Mouse (Mus musculus) CH12.LX (cell line): ENCODE data around the gene Ovch2. TPM values are rescaled to one million over a fixed set of nuclear protein-coding genes. Genes with fewer than 3 reads are reported as not detected.

Source experiments
- DNase-seq: peaks from one replicate; pipeline ENCODE4 v3.0.0-alpha.2; 2013; ENCODE audit errors: extremely low read depth
- H3K27ac ChIP-seq: 2 replicates; pipeline ENCODE4 v1.5.1; 2012; ENCODE audit warnings: low read depth, mild to moderate bottlenecking, control low read depth, moderate library complexity; ENCODE audit not compliant: insufficient read depth
- H3K27me3 ChIP-seq: replicated peaks from 2 replicates; pipeline ENCODE3; 2012; ENCODE audit warnings: inconsistent platforms
- H3K36me3 ChIP-seq, 2 experiments: replicated peaks in 1 of 2; 2 replicates each; pipeline versions ENCODE3 to v1.6.1; 2012; ENCODE audit warnings: inconsistent platforms in 1 of 2, low read length in 1 of 2, mild to moderate bottlenecking in 1 of 2, mixed read lengths in 1 of 2, moderate library complexity in 1 of 2; ENCODE audit not compliant: control insufficient read depth in 1 of 2, insufficient read depth in 1 of 2
- H3K4me1 ChIP-seq, 2 experiments: 2 replicates each; pipeline ENCODE4 v1.6.1; 2012; ENCODE audit warnings: inconsistent platforms in 1 of 2, moderate library complexity in 1 of 2; ENCODE audit not compliant: insufficient read depth in 2 of 2, control insufficient read depth in 1 of 2
- H3K4me2 ChIP-seq: 2 replicates; pipeline ENCODE4 v1.6.1; 2012; ENCODE audit warnings: low read depth, mild to moderate bottlenecking, control low read depth; ENCODE audit not compliant: poor library complexity, insufficient read depth, severe bottlenecking
- H3K4me3 ChIP-seq, 3 experiments: fragments of 150-350 bp in 1 of 3; sonication (generic) in 1 of 3; replicated peaks in 1 of 3; 2 replicates each; pipeline versions ENCODE3 to v1.5.1; 2011 to 2012; ENCODE audit warnings: low read depth in 2 of 3, low read length in 2 of 3, mild to moderate bottlenecking in 2 of 3, moderate library complexity in 2 of 3, control low read depth in 1 of 3, improper control_type of control experiment in 1 of 3, inconsistent platforms in 1 of 3, mixed read lengths in 1 of 3; ENCODE audit not compliant: poor library complexity in 1 of 3
- H3K79me2 ChIP-seq: replicated peaks from 2 replicates; pipeline ENCODE4 v1.6.1; 2012; ENCODE audit warnings: mild to moderate bottlenecking, moderate library complexity; ENCODE audit not compliant: control insufficient read depth, poor library complexity, insufficient read depth, severe bottlenecking; ENCODE audit errors: extremely low read depth
- H3K9ac ChIP-seq: 2 replicates; pipeline ENCODE4 v1.6.1; 2012; ENCODE audit warnings: low read depth, mild to moderate bottlenecking, control low read depth, moderate library complexity; ENCODE audit not compliant: insufficient read depth
- H3K9me3 ChIP-seq: replicated peaks from 2 replicates; pipeline ENCODE3; 2012; ENCODE audit warnings: low read length, inconsistent platforms, mixed read lengths
- BHLHE40 ChIP-seq: IDR thresholded peaks from 2 replicates; pipeline ENCODE4 v1.6.1; 2011; ENCODE audit warnings: mild to moderate bottlenecking, low read depth, low read length, improper control_type of control experiment
- CTCF ChIP-seq, 2 experiments: IDR thresholded peaks in 1 of 2; conservative IDR thresholded peaks in 1 of 2; 2 replicates each; pipeline ENCODE4 v1.5.1; 2011 to 2012; ENCODE audit warnings: low read depth in 2 of 2, low read length in 2 of 2, improper control_type of control experiment in 1 of 2, inconsistent platforms in 1 of 2, mild to moderate bottlenecking in 1 of 2, moderate library complexity in 1 of 2
- EP300 ChIP-seq: IDR thresholded peaks from 2 replicates; pipeline ENCODE4 v1.6.1; 2011; ENCODE audit warnings: low read length, improper control_type of control experiment
- ETS1 ChIP-seq: conservative IDR thresholded peaks from 2 replicates; pipeline ENCODE4 v1.6.1; 2012; ENCODE audit warnings: low read depth, mild to moderate bottlenecking, inconsistent platforms, low read length, improper control_type of control experiment, moderate library complexity
- IRF4 ChIP-seq: IDR thresholded peaks from 2 replicates; pipeline ENCODE4 v1.6.1; 2014; ENCODE audit warnings: low read depth, mild to moderate bottlenecking, inconsistent platforms, low read length, improper control_type of control experiment
- JUN ChIP-seq: IDR thresholded peaks from 2 replicates; pipeline ENCODE4 v1.6.1; 2011; ENCODE audit warnings: low read depth, mild to moderate bottlenecking, low read length, improper control_type of control experiment, moderate library complexity; ENCODE audit not compliant: insufficient read depth
- KAT2A ChIP-seq: IDR thresholded peaks from 2 replicates; pipeline ENCODE4 v1.6.1; 2012; ENCODE audit warnings: low read length, improper control_type of control experiment, inconsistent platforms; ENCODE audit not compliant: insufficient replicate concordance
- MAX ChIP-seq: IDR thresholded peaks from 2 replicates; pipeline ENCODE4 v1.6.1; 2011; ENCODE audit warnings: low read length, improper control_type of control experiment
- MAZ ChIP-seq: IDR thresholded peaks from 2 replicates; pipeline ENCODE4 v1.6.1; 2012; ENCODE audit warnings: low read depth, mild to moderate bottlenecking, inconsistent platforms, low read length, improper control_type of control experiment, moderate library complexity
- MEF2A ChIP-seq: IDR thresholded peaks from 2 replicates; pipeline ENCODE4 v1.6.1; 2014; ENCODE audit warnings: low read depth, mild to moderate bottlenecking, inconsistent platforms, low read length, improper control_type of control experiment, borderline replicate concordance
- MXI1 ChIP-seq: IDR thresholded peaks from 2 replicates; pipeline ENCODE4 v1.6.1; 2011; ENCODE audit warnings: mild to moderate bottlenecking, low read depth, low read length, improper control_type of control experiment
- MYC ChIP-seq: IDR thresholded peaks from 2 replicates; pipeline ENCODE4 v1.6.1; 2011; ENCODE audit warnings: low read depth, mild to moderate bottlenecking, improper control_type of control experiment, low read length
- POLR2A ChIP-seq: IDR thresholded peaks from 2 replicates; pipeline ENCODE4 v1.6.1; 2011; ENCODE audit warnings: low read depth, mild to moderate bottlenecking, improper control_type of control experiment, low read length
- RAD21 ChIP-seq: IDR thresholded peaks from 2 replicates; pipeline ENCODE4 v1.6.1; 2011; ENCODE audit warnings: low read depth, mild to moderate bottlenecking, low read length, improper control_type of control experiment, moderate library complexity
- RCOR1 ChIP-seq: conservative IDR thresholded peaks from 2 replicates; pipeline ENCODE4 v1.6.1; 2012; ENCODE audit warnings: low read depth, mild to moderate bottlenecking, inconsistent platforms, low read length, improper control_type of control experiment
- SIN3A ChIP-seq: IDR thresholded peaks from 2 replicates; pipeline ENCODE4 v1.6.1; 2012; ENCODE audit warnings: low read length, improper control_type of control experiment, inconsistent platforms
- TBP ChIP-seq: conservative IDR thresholded peaks from 2 replicates; pipeline ENCODE4 v1.6.1; 2011; ENCODE audit warnings: low read depth, low read length, improper control_type of control experiment
- TCF12 ChIP-seq: IDR thresholded peaks from 2 replicates; pipeline ENCODE4 v1.6.1; 2014; ENCODE audit warnings: low read depth, mild to moderate bottlenecking, inconsistent platforms, low read length, improper control_type of control experiment
- UBTF ChIP-seq: IDR thresholded peaks from 2 replicates; pipeline ENCODE4 v1.6.1; 2012; ENCODE audit warnings: low read depth, mild to moderate bottlenecking, inconsistent platforms, low read length, improper control_type of control experiment, moderate library complexity
- USF2 ChIP-seq: conservative IDR thresholded peaks from 2 replicates; pipeline ENCODE4 v1.6.1; 2011; ENCODE audit warnings: low read depth, low read length, improper control_type of control experiment
- ZC3H11A ChIP-seq: IDR thresholded peaks from 2 replicates; pipeline ENCODE4 v1.6.1; 2012; ENCODE audit warnings: low read depth, mild to moderate bottlenecking, inconsistent platforms, low read length, improper control_type of control experiment
- ZKSCAN1 ChIP-seq: IDR thresholded peaks from 2 replicates; pipeline ENCODE4 v1.6.1; 2012; ENCODE audit warnings: low read depth, inconsistent platforms, low read length, improper control_type of control experiment, borderline replicate concordance
- dilution Hi-C: fragments of 300-500 bp; cut with MboI; formaldehyde crosslinking; loops from 2 replicates; pipeline ENCODE4 v1.14.3; 2020; ENCODE audit warnings: low sequenced_read_pairs; ENCODE audit not compliant: extremely low pct_unique_long_range_greater_than_20kb, extremely low pct_ligation_motif_present
- in situ Hi-C: fragments of 300-500 bp; cut with MboI; formaldehyde crosslinking; loops from 3 replicates; pipeline ENCODE4 v1.14.3; 2019; ENCODE audit warnings: low sequenced_read_pairs, low pct_ligation_motif_present, low pct_unique_long_range_greater_than_20kb, mixed read lengths
- polyA plus RNA-seq: library from polyadenylated mRNA; unstranded; fragments of >175 nt; gene quantifications from 2 replicates; pipeline ENCODE4 v1.2.1, GENCODE M21; 2012; ENCODE audit warnings: low read depth; ENCODE audit not compliant: insufficient read length
- total RNA-seq, 2 experiments: library from RNA; depleted of rRNA; stranded (reverse); fragments of 300-350 nt in 1 of 2; fragments of >200 nt in 1 of 2; gene quantifications; 2 replicates each; pipeline ENCODE4 v1.2.3; 2012 to 2014

Ovch2 gene
- total and polyA plus RNA-seq, 3 experiments = not detected

- no peak for TF ChIP-seq MAZ
- TF ChIP-seq UBTF = no peak
- TF ChIP-seq MEF2A = peak; percentile 60; the same call in 1 of the 2 replicates
- TF ChIP-seq POLR2A = no peak
- TF ChIP-seq ZC3H11A = no peak
- no peak for TF ChIP-seq CTCF (conservative IDR thresholded peaks at IDR 0.05 in 1 of 2, IDR thresholded peaks at IDR 0.05 in 1 of 2; ENCODE audit: low read depth in 2 of 2, low read length in 2 of 2)
- no peak for TF ChIP-seq RAD21
Observed at GRCm38 (mm10) chr7:107746036-107746435, 55.0 kb downstream of the Ovch2 start (continued).

GRCm38 (mm10) chr7:107745111-107745510 lies 55.9 kb downstream of the Ovch2 start:
- DNase-seq = no peak
- H3K9me3 ChIP-seq = no peaks in the 10 kb centered on the region
- TF ChIP-seq KAT2A = no peak
- no peak for TF ChIP-seq TCF12
- TF ChIP-seq SIN3A = no peak
- no peak for TF ChIP-seq MEF2A
- no peak for TF ChIP-seq TBP
- TF ChIP-seq MAX = no peak
- no peak for TF ChIP-seq MYC
- no peak for TF ChIP-seq BHLHE40
- no peak for TF ChIP-seq IRF4
- no peak for TF ChIP-seq CTCF (conservative IDR thresholded peaks at IDR 0.05 in 1 of 2, IDR thresholded peaks at IDR 0.05 in 1 of 2; ENCODE audit: low read depth in 2 of 2, low read length in 2 of 2)
- no peak for TF ChIP-seq EP300
- no peak for TF ChIP-seq JUN
- no peak for TF ChIP-seq ETS1
- no peak for TF ChIP-seq RCOR1
- TF ChIP-seq MXI1 = no peak
- TF ChIP-seq POLR2A = no peak
- TF ChIP-seq USF2 = no peak
- no peak for TF ChIP-seq ZKSCAN1
- H3K4me1 ChIP-seq = peaks cover 32 to 55% of the 10 kb centered on the region in 2 experiments
- H3K79me2 ChIP-seq = no peaks in the 10 kb centered on the region
- H3K4me3 ChIP-seq = no peak overlapping the region
- peak overlapping the region; percentile 64; the same call in 1 of the 2 replicates for H3K27ac ChIP-seq
- no peak overlapping the region for H3K4me2 ChIP-seq
- H3K9ac ChIP-seq = no peak overlapping the region
- in situ Hi-C loops (no loop called here), dilution Hi-C loops (no loop called here)
- H3K36me3 ChIP-seq = peaks cover 58 to 84% of the 10 kb centered on the region in 2 experiments
- no peaks in the 10 kb centered on the region for H3K27me3 ChIP-seq
